Mouse (Mus musculus): ENCODE data around the gene Olfr1393.
"Not testable (repeated sequence)": the region's sequence is repeated elsewhere in the genome, so short reads cannot be mapped to it uniquely, and the experiment has no call there.

Gene Olfr1393

DNA sequence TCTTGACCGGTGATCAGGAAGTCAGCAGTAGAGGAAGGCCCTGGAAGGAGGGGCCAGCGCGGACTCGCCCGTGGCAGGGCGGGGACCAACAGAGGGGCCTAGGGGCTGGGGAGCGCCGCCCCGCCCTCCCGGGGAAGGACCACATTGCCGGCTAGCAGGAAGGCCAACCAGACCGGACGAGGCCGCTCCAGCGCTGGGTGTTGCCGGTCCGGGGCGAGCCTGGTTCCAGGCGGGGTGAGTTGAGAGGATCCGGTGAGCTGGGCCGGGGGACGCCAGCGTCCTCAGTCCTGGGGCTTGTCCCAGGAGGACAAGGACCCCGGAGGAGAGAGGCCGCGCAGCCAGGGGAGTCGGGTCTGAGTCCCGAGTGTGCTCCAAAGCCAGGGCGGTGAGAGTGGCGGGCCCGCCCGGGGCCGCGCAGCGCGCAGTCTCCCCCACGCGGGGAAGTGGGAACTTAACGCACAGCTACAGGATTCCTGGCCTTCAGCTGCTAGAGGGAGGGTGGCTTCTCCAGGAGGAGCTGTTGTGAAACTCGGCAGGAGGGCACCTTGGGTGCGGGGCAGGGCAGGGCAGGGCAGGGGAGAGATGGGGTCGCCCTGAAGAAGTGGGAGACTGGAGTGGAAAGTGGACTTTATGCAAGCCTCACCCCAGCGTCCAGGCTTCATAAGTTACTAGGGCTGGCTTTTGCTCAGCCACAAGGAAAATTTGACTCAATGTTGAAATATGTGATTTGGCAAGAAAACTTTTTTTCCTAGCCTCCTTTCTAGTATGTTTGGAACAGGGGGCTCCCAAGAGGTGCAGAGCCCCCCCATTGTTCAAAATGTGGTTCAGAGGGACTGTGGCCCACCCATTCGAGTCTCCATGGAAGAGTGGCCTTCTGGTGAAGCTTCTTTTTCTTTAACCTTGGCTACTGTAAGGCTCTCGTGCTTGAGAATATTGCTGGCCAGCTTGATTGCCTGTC lies 27.4 kb upstream of the Olfr1393 start:
- peak; percentile 41 for DNase-seq (ENCODE audit: low read depth, low spot score)

DNA sequence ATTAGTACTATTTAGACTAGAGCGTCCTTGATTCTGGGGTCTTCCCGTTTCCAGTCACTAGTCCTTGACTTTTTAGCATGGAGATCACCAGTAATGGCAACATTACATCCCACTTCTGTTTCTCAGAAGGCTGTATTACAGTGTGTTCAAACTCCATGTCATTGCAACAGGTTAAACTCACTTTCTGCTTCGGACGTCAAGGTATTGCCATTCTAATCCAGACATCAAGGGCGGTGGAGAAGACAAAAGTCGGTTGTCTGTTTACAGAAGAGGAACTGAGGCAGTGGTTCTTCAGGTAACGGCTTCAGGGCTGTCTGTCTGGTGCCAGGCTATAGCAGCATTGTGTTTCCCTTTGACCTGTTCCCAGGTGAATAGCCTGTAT lies 26.7 kb upstream of the Olfr1393 start:
- no peak for DNase-seq (ENCODE audit: low read depth, low spot score)

DNA sequence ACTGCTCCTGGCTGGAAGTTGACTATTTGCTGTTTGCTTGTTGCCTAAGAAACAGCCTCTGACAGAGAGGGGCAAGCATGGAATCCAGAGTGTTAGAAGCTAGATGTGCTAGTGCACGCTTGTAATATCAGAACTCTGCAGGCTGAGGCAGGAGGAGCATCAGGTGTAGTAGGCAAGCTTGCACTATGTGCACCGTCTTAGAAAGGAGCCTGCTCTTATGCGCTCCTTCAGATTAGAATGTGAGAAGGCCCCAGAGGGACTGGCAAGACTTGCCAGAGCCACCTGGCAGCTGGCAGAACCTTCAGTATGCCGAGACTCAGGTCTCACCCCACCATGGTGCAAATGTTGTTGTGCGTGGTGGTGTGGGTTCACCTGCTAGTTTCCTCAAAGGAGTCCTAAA lies 26.1 kb upstream of the Olfr1393 start:
- DNase-seq (ENCODE audit: low read depth, low spot score): no peak

DNA sequence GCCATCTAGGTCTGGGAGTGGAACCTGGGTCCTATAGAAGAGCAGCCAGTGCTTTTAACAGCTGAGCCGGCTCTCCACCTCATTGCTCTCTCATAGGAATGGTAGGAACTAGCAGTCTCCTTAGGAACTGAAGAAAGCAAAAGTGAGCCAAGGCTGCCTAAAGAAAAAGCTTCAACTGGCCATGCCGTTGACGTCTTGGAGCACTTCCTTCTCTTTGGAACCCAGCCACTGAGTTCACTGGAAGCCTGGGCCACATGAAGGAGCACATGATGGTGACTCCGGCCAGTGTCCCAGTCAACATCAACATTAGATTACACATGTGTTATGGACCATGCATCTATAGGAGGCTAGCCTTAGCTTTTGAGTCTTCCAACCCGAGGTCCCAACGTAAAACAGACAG lies 25.1 kb upstream of the Olfr1393 start:
- no peak for DNase-seq (ENCODE audit: low read depth, low spot score)

DNA sequence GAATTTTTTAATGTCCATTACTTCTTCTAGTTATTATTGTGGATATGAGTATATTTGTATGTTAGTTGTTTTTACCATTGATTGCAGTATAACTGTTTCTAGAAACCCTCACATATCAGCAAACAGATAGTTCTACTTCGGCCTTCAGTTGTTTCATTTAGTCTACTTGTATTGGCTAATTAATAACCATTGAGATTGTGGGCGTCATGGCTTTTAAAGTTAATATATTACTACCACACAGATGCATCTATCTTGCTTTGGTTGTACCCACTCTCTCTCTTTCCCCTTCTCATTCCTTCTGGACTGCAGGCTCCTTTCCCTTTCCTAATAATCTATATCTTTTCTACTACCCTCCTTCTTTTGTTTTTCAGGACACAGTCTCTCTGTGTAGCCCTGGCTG lies 18.8 kb upstream of the Olfr1393 start:
- DNase-seq (ENCODE audit: low read depth, low spot score): no peak

DNA sequence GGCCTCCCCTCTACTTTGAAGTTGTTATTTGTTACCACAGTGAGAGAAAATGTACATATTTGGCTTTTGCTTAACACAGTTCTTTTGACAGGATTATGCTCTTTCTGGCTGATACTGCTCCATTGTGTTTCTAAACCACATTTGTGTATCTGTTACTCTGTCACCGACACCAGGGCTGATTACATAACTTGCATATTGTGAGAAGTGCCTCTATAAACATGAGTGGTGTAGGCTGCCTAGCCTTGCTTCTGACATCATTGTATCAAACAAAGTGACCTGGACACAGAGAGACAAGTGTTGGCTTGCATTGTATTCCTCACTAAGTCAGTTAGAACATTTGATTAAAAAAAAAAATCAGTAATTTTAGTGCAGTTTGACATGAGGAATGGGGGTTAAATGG lies 18.3 kb upstream of the Olfr1393 start:
- no peak for DNase-seq (ENCODE audit: low read depth, low spot score)

DNA sequence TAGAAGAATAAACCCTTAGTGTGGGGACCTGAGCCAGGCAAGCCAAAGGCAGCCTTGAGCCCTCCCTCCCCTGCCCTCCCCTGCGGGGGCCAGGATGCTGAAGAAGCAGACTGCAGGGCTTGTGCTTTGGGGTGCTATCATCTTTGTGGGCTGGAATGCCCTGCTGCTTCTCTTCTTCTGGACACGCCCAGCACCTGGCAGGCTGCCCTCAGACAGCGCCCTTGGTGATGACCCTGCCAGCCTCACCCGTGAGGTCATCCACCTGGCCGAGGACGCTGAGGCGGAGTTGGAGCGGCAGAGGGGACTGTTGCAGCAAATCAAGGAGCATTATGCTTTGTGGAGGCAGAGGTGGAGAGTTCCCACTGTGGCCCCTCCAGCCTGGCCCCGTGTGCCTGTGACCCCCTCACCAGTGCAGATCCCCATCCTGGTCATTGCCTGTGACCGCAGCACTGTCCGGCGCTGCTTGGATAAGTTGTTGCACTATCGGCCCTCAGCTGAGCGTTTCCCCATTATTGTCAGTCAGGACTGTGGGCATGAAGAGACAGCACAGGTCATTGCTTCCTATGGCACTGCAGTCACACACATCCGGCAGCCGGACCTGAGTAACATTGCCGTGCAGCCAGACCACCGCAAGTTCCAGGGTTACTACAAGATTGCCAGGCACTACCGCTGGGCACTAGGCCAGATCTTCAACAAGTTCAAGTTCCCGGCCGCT lies 17.3 kb upstream of the Olfr1393 start:
- DNase-seq (ENCODE audit: low read depth, low spot score): no peak

DNA sequence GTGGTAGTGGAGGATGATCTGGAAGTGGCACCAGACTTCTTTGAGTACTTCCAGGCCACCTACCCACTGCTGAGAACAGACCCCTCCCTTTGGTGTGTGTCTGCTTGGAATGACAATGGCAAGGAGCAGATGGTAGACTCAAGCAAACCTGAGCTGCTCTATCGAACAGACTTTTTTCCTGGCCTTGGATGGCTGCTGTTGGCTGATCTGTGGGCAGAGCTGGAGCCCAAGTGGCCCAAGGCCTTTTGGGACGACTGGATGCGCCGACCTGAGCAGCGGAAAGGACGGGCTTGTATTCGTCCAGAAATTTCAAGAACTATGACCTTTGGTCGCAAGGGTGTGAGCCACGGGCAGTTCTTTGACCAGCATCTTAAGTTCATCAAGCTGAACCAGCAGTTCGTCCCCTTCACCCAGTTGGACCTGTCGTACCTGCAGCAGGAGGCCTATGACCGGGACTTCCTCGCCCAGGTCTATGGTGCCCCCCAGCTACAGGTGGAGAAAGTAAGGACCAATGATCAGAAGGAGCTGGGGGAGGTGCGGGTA lies 16.7 kb upstream of the Olfr1393 start:
- peak; percentile 60 for DNase-seq (ENCODE audit: low read depth, low spot score)

DNA sequence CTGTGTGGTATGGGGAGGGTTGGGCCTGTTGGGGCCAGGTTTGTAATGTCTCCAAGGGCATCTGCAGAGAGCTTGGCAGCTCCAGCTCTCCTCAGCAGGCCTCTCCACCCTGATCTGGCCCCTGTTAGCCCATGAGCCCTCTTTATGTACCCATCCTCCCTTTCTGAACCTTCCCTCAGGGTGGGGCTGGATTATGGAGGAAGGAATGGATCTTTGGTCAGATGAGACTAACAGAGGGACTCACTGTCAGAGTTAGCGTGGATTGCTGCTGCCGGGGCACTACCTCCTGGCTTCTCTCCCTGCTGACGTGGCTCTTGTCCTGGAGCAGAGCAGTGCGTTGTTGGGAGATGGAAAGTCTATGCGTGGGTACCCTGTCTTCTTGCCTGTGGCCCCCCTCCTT lies 15.8 kb upstream of the Olfr1393 start:
- no peak for DNase-seq (ENCODE audit: low read depth, low spot score)

DNA sequence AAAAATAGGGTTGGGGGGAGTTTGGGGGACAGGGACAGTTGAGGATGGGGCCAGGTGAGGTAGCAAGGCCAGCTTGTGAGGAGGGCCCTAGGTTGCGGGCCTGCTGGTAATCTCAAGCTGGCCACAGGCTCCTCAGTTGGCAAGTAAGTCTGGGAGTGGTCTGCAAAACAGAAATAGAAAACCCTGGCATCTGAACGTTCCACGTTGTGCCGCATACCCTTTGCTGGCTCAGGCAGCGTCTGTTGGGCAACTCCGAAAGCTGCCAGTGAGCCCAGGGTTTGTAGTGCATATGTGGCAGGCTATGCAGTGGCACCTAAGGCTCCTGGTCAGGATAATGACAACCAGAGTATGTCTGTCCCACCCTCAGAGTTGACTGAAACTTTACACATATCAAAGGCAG lies 15.0 kb upstream of the Olfr1393 start:
- no peak for DNase-seq (ENCODE audit: low read depth, low spot score)

DNA sequence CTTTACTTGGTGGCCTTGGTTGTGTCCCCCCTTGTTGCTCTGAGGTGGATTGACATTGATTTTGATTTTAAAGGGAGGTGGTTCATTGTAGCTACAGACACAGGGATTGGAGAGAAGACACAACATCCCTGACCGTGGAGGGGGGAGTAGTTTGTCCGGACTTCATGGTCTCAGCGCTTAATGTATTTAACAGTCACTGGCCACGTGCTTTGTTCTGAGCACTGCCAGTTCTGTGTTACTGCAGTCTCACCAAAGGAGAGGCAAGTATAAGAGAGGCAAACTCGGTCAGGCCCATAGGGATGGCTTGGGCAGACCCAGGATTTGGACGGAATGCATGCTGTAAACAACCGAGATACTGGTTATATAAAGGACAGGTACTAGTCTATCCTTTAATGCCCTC lies 14.0 kb upstream of the Olfr1393 start:
- DNase-seq (ENCODE audit: low read depth, low spot score): no peak

DNA sequence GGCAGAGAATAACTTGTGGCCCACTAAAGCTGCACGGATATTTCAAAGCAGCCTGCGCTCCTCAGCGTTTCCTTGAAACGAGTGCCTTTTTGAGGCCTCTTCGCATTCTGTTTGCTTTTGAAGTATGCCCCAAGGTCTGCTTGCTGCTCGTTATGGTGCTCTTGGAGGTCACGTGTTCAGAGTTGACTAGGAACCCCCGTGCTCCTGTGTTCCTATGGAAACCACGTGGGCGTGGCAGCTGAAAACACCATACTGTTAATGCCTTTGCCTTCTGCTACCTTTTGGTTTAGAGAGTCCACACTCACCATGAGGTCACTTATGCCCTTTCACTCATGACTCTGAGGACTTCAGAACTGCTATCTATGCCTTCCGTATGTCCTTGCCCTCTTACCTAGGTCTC lies 13.5 kb upstream of the Olfr1393 start:
- peak; percentile 31 for DNase-seq (ENCODE audit: low read depth, low spot score)

DNA sequence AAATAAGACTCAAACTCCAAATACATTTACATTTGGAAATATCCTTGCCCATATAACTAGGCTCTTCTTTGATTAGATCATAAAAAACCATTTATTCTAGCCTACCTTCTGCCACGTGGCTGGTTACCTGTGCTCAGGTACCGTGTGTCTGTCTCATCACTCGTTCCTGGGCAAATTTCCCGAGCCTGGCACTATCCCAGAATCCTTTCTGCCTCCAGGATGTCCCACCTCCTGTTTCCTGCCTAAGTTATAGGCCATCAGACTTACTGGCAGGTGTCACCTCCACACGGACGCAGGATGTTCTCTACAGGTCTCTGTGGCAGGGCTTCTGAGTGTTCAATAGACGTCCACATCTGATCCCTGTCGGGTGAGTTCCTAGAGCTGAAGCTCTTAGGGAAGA lies 13.0 kb upstream of the Olfr1393 start:
- DNase-seq (ENCODE audit: low read depth, low spot score): no peak

DNA sequence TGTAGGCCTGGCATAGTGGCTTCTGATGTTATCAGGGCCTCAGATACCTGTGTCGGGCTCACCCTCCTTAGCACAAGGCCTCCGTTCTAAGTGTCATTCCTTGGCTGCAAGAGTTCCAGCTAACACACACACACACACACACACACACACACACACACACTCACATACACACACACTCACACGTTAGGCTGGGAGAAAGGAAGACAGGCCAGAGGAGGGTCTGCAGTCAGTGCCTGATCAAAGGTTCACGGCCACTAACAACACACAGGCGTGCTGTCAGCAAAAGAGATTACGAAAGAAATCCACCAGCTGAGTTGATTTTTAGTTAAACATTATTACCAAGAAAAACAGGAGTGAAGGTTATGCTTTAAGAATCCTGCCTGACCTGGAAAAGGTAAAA lies 11.4 kb upstream of the Olfr1393 start:
- DNase-seq (ENCODE audit: low read depth, low spot score): no peak

DNA sequence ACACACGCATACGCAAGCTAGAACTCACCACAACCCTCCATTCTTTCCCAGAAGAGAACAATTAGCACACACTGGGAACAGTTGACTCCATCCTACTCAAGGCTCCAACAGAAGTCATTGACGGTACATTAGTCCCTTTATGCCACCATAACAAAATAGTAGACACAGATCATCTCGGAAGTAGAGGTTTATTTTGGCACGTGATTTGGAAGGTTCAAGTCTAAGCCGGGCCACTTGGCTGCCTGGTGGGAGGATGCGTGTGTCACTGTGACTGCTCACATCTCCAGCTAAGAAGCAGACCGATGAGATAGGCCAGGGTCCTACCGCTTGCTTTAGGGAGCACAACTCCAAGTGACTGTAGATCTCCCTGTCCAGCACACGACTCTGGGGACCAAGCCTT lies 10.8 kb upstream of the Olfr1393 start:
- no peak for DNase-seq (ENCODE audit: low read depth, low spot score)

DNA sequence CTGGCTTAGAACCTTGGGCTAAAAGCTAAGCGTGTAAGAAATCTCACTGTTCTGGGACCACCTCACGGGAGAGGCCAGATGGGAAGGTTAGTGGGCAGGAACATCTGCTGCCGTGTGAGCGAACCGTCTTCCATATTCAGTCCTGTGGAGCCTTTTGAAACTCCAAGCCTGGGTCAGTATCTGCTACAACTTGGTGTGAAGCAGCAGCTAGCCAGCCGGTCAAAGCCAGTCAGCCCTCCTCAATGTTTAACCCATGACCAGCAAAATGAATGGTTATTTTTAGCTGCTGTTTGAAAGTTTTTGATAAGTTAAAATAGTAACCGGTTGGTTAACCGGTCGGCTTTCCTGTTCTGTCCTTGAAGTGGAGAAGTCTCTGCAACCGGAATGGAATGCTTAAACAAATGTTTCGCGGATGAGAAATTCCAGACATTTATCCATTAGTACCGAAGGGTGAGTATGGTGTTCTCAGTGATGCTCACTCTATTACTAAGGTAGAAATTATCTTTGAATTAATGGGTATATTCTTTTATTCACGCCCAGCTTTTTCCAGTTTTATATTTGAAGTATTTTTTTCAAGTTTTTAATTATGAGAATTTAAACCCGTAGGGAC lies 10.0 kb upstream of the Olfr1393 start:
- no peak for DNase-seq (ENCODE audit: low read depth, low spot score)

DNA sequence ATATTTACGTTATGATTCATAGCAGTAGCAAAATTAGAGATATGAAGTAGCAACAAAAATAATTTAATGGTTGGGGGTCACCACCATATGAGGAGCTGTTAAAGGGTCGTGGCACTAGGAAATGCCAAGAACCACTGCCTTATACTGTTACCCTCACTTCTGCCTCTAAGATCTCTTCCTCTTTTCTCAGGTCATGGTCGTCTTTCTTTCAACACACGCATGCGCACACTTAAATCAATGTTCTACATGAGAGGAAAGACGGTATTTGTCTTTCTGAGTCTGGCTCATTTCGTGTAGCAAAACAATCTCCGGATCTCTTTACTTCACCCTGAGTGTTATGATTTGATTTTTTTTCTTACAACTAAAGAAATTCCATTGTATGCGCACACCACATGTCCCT lies 8.3 kb upstream of the Olfr1393 start:
- no peak for DNase-seq (ENCODE audit: low read depth, low spot score)

DNA sequence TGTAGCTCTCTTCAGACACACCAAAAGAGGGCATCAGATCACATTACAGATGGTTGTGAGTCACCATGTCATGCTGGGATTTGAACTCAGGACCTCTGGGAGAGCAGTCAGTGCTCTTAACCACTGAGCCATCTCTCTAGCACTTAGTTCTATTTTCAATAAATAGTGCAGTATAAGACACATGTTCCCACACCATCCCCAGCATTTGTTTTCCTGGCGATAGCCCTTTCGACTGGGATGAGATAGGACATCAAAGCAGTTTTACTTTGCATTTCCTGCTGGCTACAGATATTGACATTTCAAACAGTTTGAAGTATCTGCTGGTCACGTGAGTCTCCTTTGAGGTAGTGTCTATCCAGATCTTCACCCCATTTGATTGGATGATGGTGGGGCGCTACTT lies 7.7 kb upstream of the Olfr1393 start:
- DNase-seq (ENCODE audit: low read depth, low spot score): no peak

DNA sequence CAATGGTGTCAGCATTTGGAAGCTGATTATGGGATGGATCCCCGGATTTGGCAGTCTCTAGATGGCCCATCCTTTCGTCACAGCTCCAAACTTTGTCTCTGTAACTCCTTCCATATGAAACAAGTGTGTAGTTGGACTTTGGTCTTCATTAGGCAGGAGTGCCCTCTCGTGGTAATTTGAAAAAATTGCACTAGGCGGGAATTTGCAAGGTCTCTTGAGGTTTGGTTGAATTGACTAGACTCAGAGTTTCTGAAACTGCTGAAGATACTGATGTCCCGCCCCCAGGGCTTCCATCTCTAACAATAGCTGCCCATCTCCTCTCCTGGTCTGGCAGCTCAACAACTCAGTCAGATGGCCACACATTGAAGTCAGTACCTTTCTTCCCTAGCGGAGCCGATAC lies 6.8 kb upstream of the Olfr1393 start:
- DNase-seq (ENCODE audit: low read depth, low spot score): peak; percentile 78

DNA sequence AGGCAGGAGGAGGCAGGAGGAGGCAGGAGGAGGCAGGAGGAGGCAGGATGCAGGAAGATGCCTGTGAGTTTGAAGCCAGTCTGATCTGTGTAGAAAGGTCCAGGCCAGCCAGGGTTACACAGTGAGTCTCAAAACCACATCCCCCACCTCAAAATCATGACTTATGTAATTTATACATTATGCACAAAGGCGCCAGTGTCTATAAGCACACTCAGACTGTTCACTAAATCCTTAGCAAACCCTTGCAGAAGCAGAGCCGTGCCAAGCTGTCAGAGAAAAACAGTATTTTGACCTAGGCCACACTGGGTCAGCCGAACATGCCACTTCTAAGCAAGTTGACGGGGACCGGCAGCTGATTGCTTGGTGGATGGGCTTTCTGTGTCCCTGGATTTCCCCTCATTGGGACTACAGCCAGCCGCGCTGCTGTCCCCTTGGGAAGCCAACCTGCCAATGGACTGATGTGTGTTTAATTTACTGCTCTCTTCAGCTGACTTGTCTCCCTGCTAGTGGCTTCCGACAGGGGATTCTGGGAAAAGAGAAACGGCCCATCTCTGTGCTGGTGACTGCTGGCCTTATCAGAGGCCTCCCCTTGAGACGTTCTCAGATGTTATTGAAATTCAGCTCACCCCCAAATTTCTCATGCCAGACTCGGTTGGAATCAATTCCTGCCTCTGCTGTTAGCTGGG lies 4.1 kb upstream of the Olfr1393 start:
- DNase-seq (ENCODE audit: low read depth, low spot score): no peak

DNA sequence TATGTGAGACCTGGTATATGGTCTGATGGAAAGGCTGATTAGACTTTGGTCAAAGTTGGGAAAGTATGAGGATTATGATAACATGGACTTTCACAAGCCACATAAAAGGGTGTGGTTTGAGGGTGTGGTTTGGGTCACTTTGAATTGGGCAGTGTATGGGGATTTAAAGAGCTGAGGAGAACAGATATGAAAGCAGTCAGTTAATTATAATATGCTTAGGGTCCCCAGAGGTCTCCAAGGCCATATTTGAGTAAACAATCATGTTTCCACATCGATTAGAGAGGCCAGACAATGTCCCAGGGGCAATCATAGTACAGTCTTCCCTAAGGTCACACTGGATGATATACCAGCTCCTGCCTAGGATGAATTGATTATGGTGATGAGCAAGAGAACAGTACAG lies 6.9 kb downstream of the Olfr1393 start, which contains the start of gene Olfr1392:
TSS of gene Olfr1392 (plus strand) at position 301 of the 400 bp plus-strand sequence.
- DNase-seq (ENCODE audit: low read depth, low spot score): not testable (repeated sequence)

DNA sequence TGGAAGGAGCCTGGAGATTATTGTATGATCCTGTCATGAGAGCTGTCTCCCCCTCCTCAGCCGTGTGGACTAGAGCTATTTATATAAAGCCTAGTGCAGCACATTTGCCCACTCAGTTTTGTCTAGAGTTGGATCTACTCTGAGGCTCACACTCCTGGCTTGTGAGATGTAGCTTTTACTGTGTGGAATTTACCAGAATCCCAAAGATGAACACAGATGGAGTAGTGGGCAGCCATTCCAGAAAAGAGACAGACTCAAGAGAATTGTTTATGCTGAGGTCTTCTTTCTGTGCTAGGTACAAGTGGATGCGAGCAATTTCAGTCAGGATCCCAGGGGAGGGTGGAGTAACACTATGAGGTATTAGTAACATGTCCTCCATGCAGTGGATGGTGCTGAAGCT lies 9.1 kb downstream of the Olfr1393 start:
- no peak for DNase-seq (ENCODE audit: low read depth, low spot score)

Measured in ES-CJ7 (cell line).